Mouse (Mus musculus): ENCODE results near the gene Hmgcs2. TPM values are rescaled to one million over a fixed set of nuclear protein-coding genes. Genes with fewer than 3 reads are reported as not detected.

Hmgcs2 gene
- total and polyA plus RNA-seq, 2 experiments, result 765 to 1,077 TPM

GRCm38 (mm10) chr3:98254059-98254458 is 26.2 kb upstream of the Hmgcs2 start:
- H3K27ac ChIP-seq (replicated peaks; ENCODE audit: insufficient read depth, low read depth, low read length), result peak overlapping the region; percentile 91
- WGBS, result 71% methylated on average over 3 of the region's 3 CpGs
- no peaks in the 10 kb centered on the region for H3K27me3 ChIP-seq (ENCODE audit: control insufficient read depth, insufficient read depth, low read length)
- DNase-seq (ENCODE audit: extremely low read depth, low read depth, low spot score), result no peak
- no peak overlapping the region for H3K4me3 ChIP-seq (ENCODE audit: insufficient read depth, low read depth, low read length)
- TF ChIP-seq CTCF (IDR thresholded peaks at IDR 0.05; ENCODE audit: low read depth, low read length), result no peak
- H3K36me3 ChIP-seq (ENCODE audit: control insufficient read depth, insufficient read depth, low read length), result no peaks in the 10 kb centered on the region
- H3K4me1 ChIP-seq (ENCODE audit: control insufficient read depth, insufficient read depth, low read length), result peaks cover 14% of the 10 kb centered on the region
- H3K79me2 ChIP-seq (ENCODE audit: control insufficient read depth, insufficient read depth, low read length), result no peaks in the 10 kb centered on the region; the same call in 1 of the 2 replicates
- H3K9ac ChIP-seq (ENCODE audit: low read depth, low read length), result no peak overlapping the region

- Histone ChIP-seq H3K27me3 (ENCODE audit: control insufficient read depth, insufficient read depth, low read length) (no peaks in the 10 kb centered on the region), H3K27ac (replicated peaks; ENCODE audit: insufficient read depth, low read depth, low read length) (peak overlapping the region; percentile 91), H3K4me3 (ENCODE audit: insufficient read depth, low read depth, low read length) (no peak overlapping the region), H3K9ac (ENCODE audit: low read depth, low read length) (peak overlapping the region; percentile 12), H3K79me2 (ENCODE audit: control insufficient read depth, insufficient read depth, low read length) (no peaks in the 10 kb centered on the region; the same call in 1 of the 2 replicates), H3K36me3 (ENCODE audit: control insufficient read depth, insufficient read depth, low read length) (no peaks in the 10 kb centered on the region), H3K4me1 (ENCODE audit: control insufficient read depth, insufficient read depth, low read length) (peaks cover 10% of the 10 kb centered on the region)
- DNase-seq (ENCODE audit: extremely low read depth, low read depth, low spot score), result peak; percentile 94
- 32% methylated on average over 8 of the region's 8 CpGs for WGBS
- peak; percentile 71; the same call in 1 of the 2 replicates for TF ChIP-seq POLR2A (IDR thresholded peaks at IDR 0.05; ENCODE audit: extremely low read depth, insufficient read depth, low read length)
- peak; percentile 39; the same call in 1 of the 2 replicates for TF ChIP-seq CTCF (IDR thresholded peaks at IDR 0.05; ENCODE audit: low read depth, low read length)
Observed at GRCm38 (mm10) chr3:98254656-98255583, 25.3 kb upstream of the Hmgcs2 start.

- H3K36me3 ChIP-seq (ENCODE audit: control insufficient read depth, insufficient read depth, low read length), result no peaks in the 10 kb centered on the region
- no peak for TF ChIP-seq CTCF (IDR thresholded peaks at IDR 0.05; ENCODE audit: low read depth, low read length)
- no peak for TF ChIP-seq POLR2A (IDR thresholded peaks at IDR 0.05; ENCODE audit: extremely low read depth, insufficient read depth, low read length)
- no peaks in the 10 kb centered on the region for H3K27me3 ChIP-seq (ENCODE audit: control insufficient read depth, insufficient read depth, low read length)
- no peak overlapping the region for H3K9ac ChIP-seq (ENCODE audit: low read depth, low read length)
- DNase-seq (ENCODE audit: extremely low read depth, low read depth, low spot score), result no peak
- peaks cover 31% of the 10 kb centered on the region for H3K4me1 ChIP-seq (ENCODE audit: control insufficient read depth, insufficient read depth, low read length)
- no peaks in the 10 kb centered on the region; the same call in 1 of the 2 replicates for H3K79me2 ChIP-seq (ENCODE audit: control insufficient read depth, insufficient read depth, low read length)
- no peak overlapping the region for H3K4me3 ChIP-seq (ENCODE audit: insufficient read depth, low read depth, low read length)
- H3K27ac ChIP-seq (replicated peaks; ENCODE audit: insufficient read depth, low read depth, low read length), result no peak overlapping the region
- WGBS, result 92% methylated on average over 4 of the region's 4 CpGs
Observed at GRCm38 (mm10) chr3:98258723-98259122, 21.5 kb upstream of the Hmgcs2 start.

DNA sequence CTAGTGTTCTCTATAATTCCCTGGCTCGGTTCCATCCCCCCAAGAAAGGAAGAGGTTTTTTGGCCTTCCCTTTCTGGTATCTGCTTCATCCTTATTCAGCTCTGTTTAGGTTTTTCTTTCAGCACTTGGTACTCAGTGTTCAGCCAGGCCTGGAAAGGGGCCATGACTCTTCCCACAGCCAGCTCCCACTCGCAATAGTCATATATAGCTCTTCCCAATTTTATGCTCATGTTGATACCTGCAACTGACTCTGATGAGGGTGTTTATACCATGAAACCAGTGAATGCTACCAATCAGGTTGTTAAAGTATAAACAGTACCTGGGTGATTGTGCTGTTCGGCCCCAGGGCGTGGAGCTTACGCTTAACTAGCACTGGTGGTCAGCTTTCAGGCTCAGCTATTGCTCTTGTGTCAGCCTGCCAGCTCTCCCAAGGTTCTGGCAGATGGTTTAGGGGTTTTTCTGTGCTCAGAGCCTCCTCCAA is 20.9 kb upstream of the Hmgcs2 start:
- Histone ChIP-seq H3K4me3 (ENCODE audit: insufficient read depth, low read depth, low read length) (no peak overlapping the region), H3K27me3 (ENCODE audit: control insufficient read depth, insufficient read depth, low read length) (no peaks in the 10 kb centered on the region), H3K79me2 (ENCODE audit: control insufficient read depth, insufficient read depth, low read length) (no peaks in the 10 kb centered on the region; the same call in 1 of the 2 replicates), H3K4me1 (ENCODE audit: control insufficient read depth, insufficient read depth, low read length) (peaks cover 35% of the 10 kb centered on the region), H3K27ac (replicated peaks; ENCODE audit: insufficient read depth, low read depth, low read length) (no peak overlapping the region), H3K36me3 (ENCODE audit: control insufficient read depth, insufficient read depth, low read length) (no peaks in the 10 kb centered on the region), H3K9ac (ENCODE audit: low read depth, low read length) (no peak overlapping the region)
- TF ChIP-seq POLR2A (IDR thresholded peaks at IDR 0.05; ENCODE audit: extremely low read depth, insufficient read depth, low read length) (no peak), CTCF (IDR thresholded peaks at IDR 0.05; ENCODE audit: low read depth, low read length) (no peak)
- 89% methylated on average over 5 of the region's 5 CpGs for WGBS
- DNase-seq (ENCODE audit: extremely low read depth, low read depth, low spot score), result no peak

- no peak for TF ChIP-seq POLR2A (IDR thresholded peaks at IDR 0.05; ENCODE audit: extremely low read depth, insufficient read depth, low read length)
- no peak for TF ChIP-seq CTCF (IDR thresholded peaks at IDR 0.05; ENCODE audit: low read depth, low read length)
Observed at GRCm38 (mm10) chr3:98260534-98260933, 19.7 kb upstream of the Hmgcs2 start.

More at GRCm38 (mm10) chr3:98260534-98260933, 19.7 kb upstream of the Hmgcs2 start:
- H3K36me3 ChIP-seq (ENCODE audit: control insufficient read depth, insufficient read depth, low read length), result no peaks in the 10 kb centered on the region
- no peaks in the 10 kb centered on the region for H3K27me3 ChIP-seq (ENCODE audit: control insufficient read depth, insufficient read depth, low read length)
- H3K9ac ChIP-seq (ENCODE audit: low read depth, low read length), result no peak overlapping the region
- DNase-seq (ENCODE audit: extremely low read depth, low read depth, low spot score), result no peak
- no peak overlapping the region for H3K4me3 ChIP-seq (ENCODE audit: insufficient read depth, low read depth, low read length)
- WGBS, result 75% methylated on average over 3 of the region's 3 CpGs
- peaks cover 36% of the 10 kb centered on the region for H3K4me1 ChIP-seq (ENCODE audit: control insufficient read depth, insufficient read depth, low read length)
- H3K79me2 ChIP-seq (ENCODE audit: control insufficient read depth, insufficient read depth, low read length), result peaks cover 5% of the 10 kb centered on the region; the same call in 1 of the 2 replicates
- H3K27ac ChIP-seq (replicated peaks; ENCODE audit: insufficient read depth, low read depth, low read length), result no peak overlapping the region; the same call in 1 of the 2 replicates

All from liver, adult 2 months (tissue).